Mouse (Mus musculus) bone marrow macrophage, adult 2 months (primary cell): ENCODE results near the gene Dlst.

Experiments
- CTCF ChIP-seq: IDR thresholded peaks from 2 replicates; pipeline ENCODE4 v1.5.1; 2012; ENCODE audit warnings: low read depth, mild to moderate bottlenecking, low read length, moderate library complexity
- POLR2A ChIP-seq: IDR thresholded peaks from 2 replicates; pipeline ENCODE4 v1.6.1; 2012; ENCODE audit warnings: mild to moderate bottlenecking, low read depth, low read length, borderline replicate concordance

- TF ChIP-seq CTCF = no peak
- no peak for TF ChIP-seq POLR2A
Measured at GRCm38 (mm10) chr12:85170284-85170947, 59.8 kb downstream of the Dlst start.
